Mouse (Mus musculus) heart, embryonic 15.5 days (tissue): ENCODE results near the gene Vmn1r226. TPM values are rescaled to one million over a fixed set of nuclear protein-coding genes. Genes with fewer than 3 reads are reported as not detected.

Source experiments
- ATAC-seq: fragments of 200-750 bp; cut with Nextera tagmentation; replicated peaks from 2 replicates; pipeline ENCODE4 v1.8.0; 2017; ENCODE audit warnings: low read depth, moderate TSS enrichment; ENCODE audit not compliant: insufficient number of reproducible peaks, insufficient read depth, low FRiP score
- H3K27ac ChIP-seq: fragments of 300-500 bp; sonication (generic); 2 replicates; pipeline ENCODE4 v1.5.1; 2015; ENCODE audit warnings: mild to moderate bottlenecking, inconsistent platforms
- H3K27me3 ChIP-seq: fragments of 300-500 bp; sonication (generic); 2 replicates; pipeline ENCODE4 v1.6.1; 2015; ENCODE audit warnings: inconsistent platforms
- H3K36me3 ChIP-seq: fragments of 300-500 bp; sonication (generic); 2 replicates; pipeline ENCODE4 v1.6.1; 2015; ENCODE audit warnings: mild to moderate bottlenecking, inconsistent platforms
- H3K4me1 ChIP-seq: fragments of 300-500 bp; sonication (generic); replicated peaks from 2 replicates; pipeline ENCODE4 v1.6.1; 2015; ENCODE audit warnings: inconsistent platforms
- H3K4me2 ChIP-seq: fragments of 300-500 bp; sonication (generic); 2 replicates; pipeline ENCODE4 v1.6.1; 2015; ENCODE audit warnings: inconsistent platforms, mild to moderate bottlenecking, moderate library complexity
- H3K4me3 ChIP-seq: fragments of 300-500 bp; sonication (generic); 2 replicates; pipeline ENCODE4 v1.5.1; 2015; ENCODE audit warnings: mild to moderate bottlenecking, inconsistent platforms
- H3K9ac ChIP-seq: fragments of 300-500 bp; sonication (generic); 2 replicates; pipeline ENCODE4 v1.6.1; 2015; ENCODE audit warnings: mild to moderate bottlenecking, inconsistent platforms
- H3K9me3 ChIP-seq: fragments of 300-500 bp; sonication (generic); replicated peaks from 2 replicates; pipeline ENCODE4 v1.6.1; 2016; ENCODE audit warnings: inconsistent platforms
- WGBS: fragments of 180-500 bp; shearing (Covaris S2); methylation state at CpG from one replicate; pipeline ENCODE4 v1.1.7; 2015; ENCODE audit warnings: mixed read lengths; 5-methylcytosine and 5-hydroxymethylcytosine counted together
- polyA plus RNA-seq: library from polyadenylated mRNA; unstranded; fragments of >200 nt; fragmentation: Nextera tagmentation; extraction: Ambion mirVana; gene quantifications from 2 replicates; pipeline ENCODE4 v1.2.1, GENCODE M21; 2015

Vmn1r226 gene
- polyA plus RNA-seq, result not detected in 2 replicates

DNA sequence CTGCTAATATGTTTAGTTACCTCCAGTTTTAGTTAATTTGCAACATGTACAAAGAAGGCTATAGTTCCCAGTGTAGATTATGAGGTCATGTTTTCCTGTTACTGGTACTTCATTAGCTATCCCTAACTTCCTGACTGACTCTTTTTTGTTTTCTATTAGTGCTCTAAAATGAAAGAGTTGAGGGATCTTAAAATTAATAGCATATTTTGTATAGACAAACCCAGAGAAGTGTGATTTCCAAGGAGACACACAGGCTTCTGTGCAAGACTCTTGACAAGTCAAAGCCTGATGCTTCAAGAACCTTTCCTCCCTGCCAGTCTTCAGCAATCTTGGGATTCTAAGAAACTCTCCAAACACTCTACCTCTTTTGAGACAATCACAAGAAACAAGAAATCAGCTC is at the start of gene Vmn1r226:
TSS of gene Vmn1r226 (plus strand) at position 301 of the 400 bp plus-strand sequence.
- Histone ChIP-seq H3K4me2 (no peak within 1 kb of the TSS), H3K27me3 (no peaks in the 10 kb centered on the region), H3K9ac (no peak within 1 kb of the TSS), H3K9me3 (no peaks in the 10 kb centered on the region), H3K27ac (no peak within 1 kb of the TSS), H3K4me3 (no peak within 1 kb of the TSS), H3K4me1 (no peaks in the 10 kb centered on the region), H3K36me3 (no peaks in the 10 kb centered on the region)
- no peak for ATAC-seq

DNA sequence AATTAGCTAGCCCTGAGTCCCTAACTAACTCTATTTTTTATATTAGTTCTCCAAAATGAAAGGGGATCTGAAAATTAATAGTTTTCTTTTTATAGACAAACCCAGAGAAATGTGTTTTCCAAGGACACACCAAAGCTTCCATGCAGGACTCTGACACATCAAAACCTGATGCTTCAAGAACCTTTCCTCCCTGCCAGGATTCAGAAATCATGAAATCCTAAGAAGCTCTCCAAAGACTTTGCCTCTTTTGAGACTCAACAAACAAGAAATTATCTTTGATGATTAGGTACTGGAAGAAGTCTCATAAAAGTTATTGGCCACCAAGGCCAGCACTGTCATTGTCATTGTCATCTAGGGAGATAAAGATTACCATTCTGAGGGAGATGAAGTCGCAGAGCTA is 46.9 kb downstream of the Vmn1r226 start, which contains the start of gene Vmn1r227:
TSS of gene Vmn1r227 (plus strand) at position 301 of the 400 bp plus-strand sequence.
- ATAC-seq, result no peak
- 21% methylated on average over 1 of the region's 1 CpGs for WGBS
- no peak within 1 kb of the TSS for H3K9ac ChIP-seq
- H3K9me3 ChIP-seq, result 0 out of 2 replicates have a peak, but pooled peaks cover 6% of the 10 kb centered on the region
- H3K4me2 ChIP-seq, result no peak within 1 kb of the TSS
- no peak within 1 kb of the TSS for H3K27ac ChIP-seq
- H3K36me3 ChIP-seq, result no peaks in the 10 kb centered on the region
- H3K4me1 ChIP-seq, result no peaks in the 10 kb centered on the region
- no peaks in the 10 kb centered on the region for H3K27me3 ChIP-seq
- H3K4me3 ChIP-seq, result no peak within 1 kb of the TSS

Other genes with a start within 250 kb of the Vmn1r226 start
- gene Vmn2r108, start 201.5 kb upstream of the Vmn1r226 start, polyA plus RNA-seq, result not detected in 2 replicates
- gene Vmn1r225, start 184.7 kb upstream of the Vmn1r226 start, polyA plus RNA-seq, result not detected in 2 replicates
- not detected in 2 replicates for gene Vmn2r109, start 118.1 kb upstream of the Vmn1r226 start, polyA plus RNA-seq
- gene Vmn2r110, start 86.4 kb upstream of the Vmn1r226 start, polyA plus RNA-seq, result not detected in 2 replicates
- not detected in 2 replicates for gene Fpr-rs3, start 58.0 kb upstream of the Vmn1r226 start, polyA plus RNA-seq
- gene Vmn1r227, start 47.0 kb downstream of the Vmn1r226 start, polyA plus RNA-seq, result not detected in 2 replicates
- not detected in 2 replicates for gene Vmn1r228, start 103.3 kb downstream of the Vmn1r226 start, polyA plus RNA-seq
- gene Vmn1r229, start 128.7 kb downstream of the Vmn1r226 start, polyA plus RNA-seq, result not detected in 2 replicates
- not detected in 2 replicates for gene Vmn1r230, start 157.6 kb downstream of the Vmn1r226 start, polyA plus RNA-seq
- gene Vmn1r231, start 222.2 kb downstream of the Vmn1r226 start, polyA plus RNA-seq, result not detected in 2 replicates
- not detected in 2 replicates for gene Vmn1r232, start 236.9 kb downstream of the Vmn1r226 start, polyA plus RNA-seq